Comparison of ENCODE assay signal across 11 mouse cellular contexts in the genomic region with DNA sequence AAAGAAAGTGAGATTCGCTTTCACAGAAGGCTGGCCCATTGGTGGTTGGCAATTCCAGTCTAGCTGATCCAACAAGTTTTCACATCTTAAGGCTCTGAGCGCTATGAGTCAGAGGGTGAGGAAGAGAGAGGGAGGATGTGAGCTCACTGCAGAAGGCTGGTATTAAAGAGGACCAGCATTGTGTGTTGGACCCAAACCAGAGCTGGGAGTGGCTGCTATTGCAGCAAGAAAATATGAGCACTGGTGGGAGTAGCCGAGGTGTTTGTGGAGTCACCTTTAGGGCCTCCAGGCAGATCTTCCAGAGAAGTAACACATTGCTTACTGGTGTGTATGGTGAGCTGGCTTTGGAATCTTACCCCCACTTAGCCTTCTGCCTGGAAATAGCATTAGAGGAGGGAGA.
DNase-seq lines count a peak whose midpoint lies in the region; ATAC-seq and TF ChIP-seq lines count a peak whose summit lies in the region.
"Had no signal": no experiment of that assay in that cellular context is flagged by ENCODE, and none has a peak within 500 bp of the region (broad histone marks: within the 10 kb centered on the region; RNA-seq: fewer than 3 reads in every experiment).

No protein-coding gene starts in this region.

- peak; percentile 50 to 61 for DNase-seq in frontal cortex, postnatal 36 days (ENCODE audit: low spot score in 2 of 2)
- no peak for DNase-seq in frontal cortex, postnatal 10 days (ENCODE audit: low spot score in 2 of 2)
- DNase-seq in right cerebral cortex, postnatal 25 days = peak; percentile 47
- no peak for DNase-seq in right cerebral cortex, postnatal 4 days
- peak; percentile 26 for DNase-seq in stomach, postnatal 0 days (ENCODE audit: low spot score)
- no peak for DNase-seq in forebrain, embryonic 11.5 days (ENCODE audit: low spot score)
- no peak for DNase-seq in heart, postnatal 4 days
- DNase-seq: cerebellum, adult 11-12 months; kidney, postnatal 14 days; liver had no signal

- no peak overlapping the region for H3K4me3 ChIP-seq in intestine, embryonic 16.5 days (ENCODE audit: low read length)
- H3K4me3 ChIP-seq in stomach, postnatal 0 days (ENCODE audit: low read depth, low read length) = no peak overlapping the region
- H3K4me3 ChIP-seq in forebrain, embryonic 11.5 days (ENCODE audit: low read depth, low read length) = no peak overlapping the region

- 68% methylated on average over 3 of the region's 3 CpGs for WGBS in intestine, embryonic 16.5 days
- 45% methylated on average over 3 of the region's 3 CpGs for WGBS in stomach, postnatal 0 days
- WGBS in forebrain, embryonic 11.5 days = 83% methylated on average over 3 of the region's 3 CpGs

- H3K9ac ChIP-seq in intestine, embryonic 16.5 days (ENCODE audit: low read depth, low read length) = no peak overlapping the region
- H3K9ac ChIP-seq in stomach, postnatal 0 days (ENCODE audit: low read length) = no peak overlapping the region
- H3K9ac ChIP-seq in forebrain, embryonic 11.5 days (ENCODE audit: low read length) = no peak overlapping the region

- peak; percentile 33; the same call in 1 of the 2 replicates for ATAC-seq in intestine, embryonic 16.5 days
- ATAC-seq in stomach, postnatal 0 days (ENCODE audit: low FRiP score, low TSS enrichment) = peak; percentile 80
- ATAC-seq in forebrain, embryonic 11.5 days (replicated peaks; ENCODE audit: low FRiP score) = no peak

- H3K27me3 ChIP-seq in intestine, embryonic 16.5 days (replicated peaks; ENCODE audit: control insufficient read depth, insufficient read depth, low read length) = no peaks in the 10 kb centered on the region
- H3K27me3 ChIP-seq in stomach, postnatal 0 days (ENCODE audit: control insufficient read depth, insufficient read depth, low read length) = no peaks in the 10 kb centered on the region
- H3K27me3 ChIP-seq in forebrain, embryonic 11.5 days (ENCODE audit: control insufficient read depth, insufficient read depth, low read length) = no peaks in the 10 kb centered on the region

- no peaks in the 10 kb centered on the region for H3K36me3 ChIP-seq in intestine, embryonic 16.5 days (ENCODE audit: control insufficient read depth, insufficient read depth, low read length)
- no peaks in the 10 kb centered on the region for H3K36me3 ChIP-seq in stomach, postnatal 0 days (ENCODE audit: control insufficient read depth, insufficient read depth, low read length)
- H3K36me3 ChIP-seq in forebrain, embryonic 11.5 days (ENCODE audit: control insufficient read depth, insufficient read depth, low read length) = no peaks in the 10 kb centered on the region

- no peak overlapping the region for H3K27ac ChIP-seq in intestine, embryonic 16.5 days (ENCODE audit: low read length)
- H3K27ac ChIP-seq in stomach, postnatal 0 days (replicated peaks) = peak overlapping the region; percentile 41; the same call in 1 of the 2 replicates
- no peak overlapping the region for H3K27ac ChIP-seq in forebrain, embryonic 11.5 days (ENCODE audit: low read depth, low read length)

- no peak overlapping the region for H3K4me2 ChIP-seq in intestine, embryonic 16.5 days (ENCODE audit: low read depth, low read length)
- H3K4me2 ChIP-seq in stomach, postnatal 0 days (replicated peaks; ENCODE audit: low read depth) = no peak overlapping the region
- H3K4me2 ChIP-seq in forebrain, embryonic 11.5 days (ENCODE audit: low read depth, low read length, severe bottlenecking) = no peak overlapping the region

- TF ChIP-seq CTCF in stomach, postnatal 0 days (IDR thresholded peaks at IDR 0.05; ENCODE audit: low read depth) = no peak

- H3K9me3 ChIP-seq in intestine, embryonic 16.5 days (ENCODE audit: control insufficient read depth, low read length) = no peaks in the 10 kb centered on the region
- no peaks in the 10 kb centered on the region for H3K9me3 ChIP-seq in stomach, postnatal 0 days (ENCODE audit: control insufficient read depth, low read length)
- no peaks in the 10 kb centered on the region for H3K9me3 ChIP-seq in forebrain, embryonic 11.5 days (ENCODE audit: control insufficient read depth, low read length)

- no peaks in the 10 kb centered on the region for H3K4me1 ChIP-seq in intestine, embryonic 16.5 days (ENCODE audit: control insufficient read depth, insufficient read depth, low read length)
- no peaks in the 10 kb centered on the region for H3K4me1 ChIP-seq in stomach, postnatal 0 days (replicated peaks; ENCODE audit: control insufficient read depth, insufficient read depth)
- H3K4me1 ChIP-seq in forebrain, embryonic 11.5 days (replicated peaks; ENCODE audit: control insufficient read depth, insufficient read depth, low read length) = no peaks in the 10 kb centered on the region

- peak; percentile 57 for TF ChIP-seq EP300 in stomach, postnatal 0 days (optimal IDR thresholded peaks at IDR 0.05)

Comparison
In these comparisons a context has a peak if more than half of its experiments do, and no peak if none do; other contexts are left out.
1. DNase-seq: peak in frontal cortex, postnatal 36 days (2 of 2), right cerebral cortex, postnatal 25 days (single experiment) and stomach, postnatal 0 days (single experiment); none in frontal cortex, postnatal 10 days (0 of 2), right cerebral cortex, postnatal 4 days (single experiment), forebrain, embryonic 11.5 days (single experiment) and heart, postnatal 4 days (single experiment).